Mouse (Mus musculus) cerebellum, adult 11-12 months (tissue): ENCODE data around the gene Tgif2.
"Not testable (repeated sequence)": the region's sequence is repeated elsewhere in the genome, so short reads cannot be mapped to it uniquely, and the experiment has no call there.

Source experiments
- DNase-seq: peaks from one replicate; pipeline ENCODE4 v3.0.0; 2022

The Tgif2 gene

GRCm38 (mm10) chr2:156844715-156845114 is 4.9 kb downstream of the Tgif2 start:
- no peak for DNase-seq

- DNase-seq = no peak
Observed at GRCm38 (mm10) chr2:156847653-156848052, 7.8 kb downstream of the Tgif2 start.

- no peak for DNase-seq
Observed at GRCm38 (mm10) chr2:156848526-156849182, 8.8 kb downstream of the Tgif2 start.

- no peak for DNase-seq
Observed at GRCm38 (mm10) chr2:156850505-156850904, 10.7 kb downstream of the Tgif2 start.

GRCm38 (mm10) chr2:156853584-156853983 is 13.8 kb downstream of the Tgif2 start:
- DNase-seq = not testable (repeated sequence)

- DNase-seq = peak; percentile 50
Observed at GRCm38 (mm10) chr2:156853999-156854771, 14.4 kb downstream of the Tgif2 start.

GRCm38 (mm10) chr2:156856311-156856710 is 16.5 kb downstream of the Tgif2 start:
- no peak for DNase-seq

GRCm38 (mm10) chr2:156857385-156857791 is 17.6 kb downstream of the Tgif2 start:
- DNase-seq = no peak

- DNase-seq = no peak
Observed at GRCm38 (mm10) chr2:156857835-156858234, 18.0 kb downstream of the Tgif2 start, which contains the start of gene 4930518I15Rik. Gene 4930518I15Rik, minus strand, starts transcription at chr2:156857946.

- no peak for DNase-seq
Observed at GRCm38 (mm10) chr2:156858671-156859070, 18.9 kb downstream of the Tgif2 start.

GRCm38 (mm10) chr2:156862041-156862717 is 22.4 kb downstream of the Tgif2 start:
- DNase-seq = peak; percentile 55

- DNase-seq = peak; percentile 97
Observed at GRCm38 (mm10) chr2:156862772-156863486, 23.1 kb downstream of the Tgif2 start, which contains the start of gene Rab5if. Gene Rab5if, plus strand, starts transcription at chr2:156863128.

GRCm38 (mm10) chr2:156863487-156864160 is 23.8 kb downstream of the Tgif2 start:
- DNase-seq = peak; percentile 44

- DNase-seq = peak; percentile 51
Observed at GRCm38 (mm10) chr2:156864481-156864880, 24.7 kb downstream of the Tgif2 start.

- DNase-seq = peak; percentile 49
Observed at GRCm38 (mm10) chr2:156868994-156869393, 29.2 kb downstream of the Tgif2 start.

GRCm38 (mm10) chr2:156869554-156869953 is 29.7 kb downstream of the Tgif2 start:
- DNase-seq = peak; percentile 30

- DNase-seq = peak; percentile 58
Observed at GRCm38 (mm10) chr2:156870519-156870918, 30.7 kb downstream of the Tgif2 start.

- peak; percentile 76 for DNase-seq
Observed at GRCm38 (mm10) chr2:156873629-156874028, 33.8 kb downstream of the Tgif2 start.

- no peak for DNase-seq
Observed at GRCm38 (mm10) chr2:156874047-156874759, 34.4 kb downstream of the Tgif2 start.

GRCm38 (mm10) chr2:156874760-156875510 is 35.1 kb downstream of the Tgif2 start:
- DNase-seq = peak; percentile 97

GRCm38 (mm10) chr2:156877726-156878125 is 37.9 kb downstream of the Tgif2 start:
- DNase-seq = peak; percentile 51
